Mouse (Mus musculus): ENCODE data around the gene Adamts7. TPM values are rescaled to one million over a fixed set of nuclear protein-coding genes. Genes with fewer than 3 reads are reported as not detected.

The Adamts7 gene
- total RNA-seq (2021) = 1 to 10 TPM; 1.0 to 1.5 TPM
- long read RNA-seq, experiment 1, partial matches to known transcripts = 1 of 1 reads
- long read RNA-seq, experiment 1, other reads (novel, unspliced or antisense) = 0 of 1 reads
- long read RNA-seq, experiment 2, partial matches to known transcripts = 0 of 1 reads
- long read RNA-seq, experiment 2, other reads (novel, unspliced or antisense) = 1 of 1 reads

DNA sequence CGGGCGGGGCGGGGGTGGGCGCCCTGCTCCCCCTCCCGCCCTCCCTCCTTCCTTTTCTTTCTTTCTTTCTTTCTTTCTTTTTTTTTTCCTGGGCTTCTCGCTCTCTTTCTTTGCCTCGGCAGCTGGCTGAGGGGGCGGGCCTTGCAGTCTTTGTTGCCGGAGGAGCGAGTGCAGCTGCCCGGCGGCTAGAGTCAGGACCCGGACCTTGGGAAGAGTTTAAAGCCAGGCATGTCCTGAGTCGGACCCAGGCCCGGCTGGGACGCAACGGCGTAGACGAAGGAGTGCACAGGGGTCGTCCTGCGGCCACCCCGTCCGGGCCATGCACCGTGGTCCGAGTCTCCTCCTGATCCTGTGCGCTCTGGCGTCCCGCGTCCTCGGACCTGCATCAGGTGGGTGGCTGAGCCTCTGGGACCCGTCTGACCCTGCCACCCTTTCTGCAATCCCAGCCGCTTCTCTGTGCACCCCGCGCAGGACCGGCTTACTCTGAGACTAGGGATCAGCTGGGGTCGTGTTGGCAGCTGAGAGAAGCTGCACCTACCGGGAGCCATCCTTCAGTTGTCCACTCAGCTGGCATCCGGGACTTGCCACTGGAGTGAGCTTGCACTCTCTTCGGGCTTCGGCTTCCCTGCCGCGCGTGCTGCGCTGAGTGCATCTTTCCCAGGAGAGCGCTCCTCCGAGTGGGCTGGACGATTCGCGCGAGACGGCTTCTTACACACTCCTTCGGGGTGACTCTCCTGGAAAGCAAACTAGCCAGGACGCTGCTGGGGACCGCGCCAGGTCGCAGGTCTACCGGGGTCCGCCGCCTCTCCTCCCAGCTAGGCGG is at the start of gene Adamts7:
Gene Adamts7 (plus strand): TSS at position 144 of the 823 bp plus-strand sequence.
- intact Hi-C loops (cut with DNase I) = no loop called here

DNA sequence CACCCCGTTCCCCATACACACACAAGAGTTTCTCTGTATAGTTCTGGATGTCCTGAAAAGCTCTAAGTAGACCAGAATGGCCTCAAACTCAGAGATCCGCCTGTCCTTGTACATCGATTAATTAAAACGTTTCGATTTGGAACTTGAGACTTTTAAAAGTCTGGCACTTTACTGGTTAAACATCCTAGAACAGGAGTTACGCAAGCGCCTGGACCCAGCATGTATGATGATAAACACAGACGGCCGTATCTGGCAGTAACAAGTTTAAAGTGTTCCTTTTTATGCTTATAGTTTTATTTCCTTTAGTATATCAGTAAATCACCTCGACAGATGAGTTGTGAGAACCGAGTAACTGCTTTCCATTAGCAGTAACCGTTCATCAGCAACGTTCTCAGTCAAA is 49.7 kb upstream of the Adamts7 start:
- intact Hi-C loops (cut with DNase I) = no loop called here
- no peak for DNase-seq (ENCODE audit: low spot score in 2 of 2)

More for the DNA sequence above, at the start of gene Adamts7:
- DNase-seq (ENCODE audit: low spot score in 2 of 2) = peak; percentile 46 to 50

DNA sequence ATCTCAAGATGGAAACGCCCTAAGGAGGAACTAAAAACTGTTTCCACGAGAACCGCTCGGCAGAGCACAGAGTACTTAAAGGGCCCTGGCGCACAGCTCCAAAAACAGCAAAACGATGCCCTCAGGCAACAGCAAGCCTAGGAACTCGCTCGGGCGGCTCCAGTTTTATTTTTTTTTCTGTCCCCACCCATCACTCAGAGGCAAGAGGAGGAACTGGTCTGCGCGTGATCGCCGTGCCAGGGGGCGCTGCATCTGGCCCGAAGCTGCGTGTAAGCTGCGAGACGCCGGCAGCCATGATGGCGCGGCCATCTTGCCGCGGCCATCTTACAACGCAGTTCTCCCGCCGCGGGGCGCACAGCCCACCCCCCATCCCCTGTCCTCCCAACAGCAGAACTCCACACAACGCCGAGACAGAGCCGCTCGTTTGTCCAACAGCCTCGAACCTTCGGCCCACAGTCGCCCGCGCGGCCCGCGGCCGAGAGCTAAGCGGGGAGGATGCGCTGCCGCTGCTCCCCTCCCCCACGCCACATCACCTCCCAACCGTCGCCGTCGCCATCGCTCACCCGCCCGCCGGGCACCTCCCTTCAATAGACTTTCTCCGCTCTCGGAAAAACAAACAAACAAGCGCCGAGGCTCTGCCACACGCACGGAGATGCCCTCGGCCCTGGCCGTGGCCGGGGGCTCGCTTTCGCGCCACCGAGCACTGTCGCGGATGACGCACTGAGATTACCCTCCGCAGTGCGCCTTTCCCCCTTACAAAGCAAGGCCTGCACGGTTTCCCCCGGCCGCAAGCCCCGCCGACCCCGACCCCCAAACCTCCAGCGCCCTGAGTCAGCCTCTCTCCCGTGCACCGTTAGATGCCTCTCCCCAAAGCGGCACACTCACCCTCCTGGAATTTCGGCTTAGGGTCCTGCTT is 49.0 kb upstream of the Adamts7 start:
- intact Hi-C loops (cut with DNase I) = no loop called here
- DNase-seq (ENCODE audit: low spot score in 2 of 2) = peak; percentile 93 to 95

DNA sequence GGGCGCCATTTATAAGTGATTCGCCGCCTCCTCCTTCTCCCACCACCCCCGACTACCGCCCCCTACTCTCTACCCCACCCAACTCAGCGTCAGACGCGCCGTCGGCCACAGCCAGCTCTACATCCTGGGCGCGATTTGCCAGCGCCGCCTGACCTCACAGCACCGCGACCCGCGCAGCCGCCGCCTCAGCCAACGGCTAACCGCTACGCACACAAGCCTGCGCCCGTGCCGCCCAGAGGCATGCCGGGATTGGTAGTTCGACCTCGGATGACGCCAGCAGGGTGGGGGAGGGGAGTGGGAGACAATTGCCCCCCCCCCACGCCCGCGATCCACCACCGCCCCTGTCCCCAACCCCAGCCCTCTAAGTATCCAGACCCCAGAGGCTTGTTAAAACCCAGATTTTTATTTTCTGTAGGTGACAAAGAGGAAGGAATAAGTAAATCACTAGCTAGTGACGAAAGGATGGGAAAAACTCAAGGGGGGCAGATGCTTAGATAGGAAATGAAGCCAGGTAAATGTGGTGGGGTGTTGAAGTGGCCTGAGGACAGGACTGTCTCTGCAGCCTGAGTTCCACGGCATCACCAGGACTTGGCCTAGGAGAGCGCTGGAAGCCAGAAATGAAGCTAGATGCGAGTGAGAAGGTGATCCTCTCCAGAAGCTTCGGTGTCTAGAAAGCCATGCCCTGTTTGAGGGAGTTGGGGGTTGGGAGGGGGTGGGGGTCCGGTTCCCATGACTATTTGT is 48.1 kb upstream of the Adamts7 start, which contains the start of gene Morf4l1:
Gene Morf4l1 (minus strand): TSS at position 208 of the 741 bp plus-strand sequence.
- intact Hi-C loops (cut with DNase I) = no loop called here

DNA sequence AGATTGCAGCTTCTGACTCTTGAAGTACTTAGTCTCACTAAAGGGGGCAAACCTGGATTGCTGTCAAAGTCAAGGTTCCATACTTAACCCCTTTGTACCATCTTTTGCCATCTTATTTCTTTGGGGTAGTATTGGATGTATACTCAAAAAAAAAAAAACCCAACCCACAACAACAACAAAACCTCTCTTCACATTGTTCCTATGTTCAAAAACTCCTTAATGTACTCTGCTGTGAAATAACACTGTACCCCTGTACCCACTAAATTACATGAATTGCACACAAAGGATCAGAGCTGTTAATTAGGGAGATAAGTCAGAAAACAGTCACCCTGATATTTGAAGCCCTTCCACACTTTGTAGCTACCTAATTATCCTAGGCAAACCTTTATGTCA is 47.6 kb upstream of the Adamts7 start:
- intact Hi-C loops (cut with DNase I) = no loop called here

More for the DNA sequence above, 48.1 kb upstream of the Adamts7 start, which contains the start of gene Morf4l1:
- DNase-seq (ENCODE audit: low spot score in 2 of 2) = peak; percentile 99

DNA sequence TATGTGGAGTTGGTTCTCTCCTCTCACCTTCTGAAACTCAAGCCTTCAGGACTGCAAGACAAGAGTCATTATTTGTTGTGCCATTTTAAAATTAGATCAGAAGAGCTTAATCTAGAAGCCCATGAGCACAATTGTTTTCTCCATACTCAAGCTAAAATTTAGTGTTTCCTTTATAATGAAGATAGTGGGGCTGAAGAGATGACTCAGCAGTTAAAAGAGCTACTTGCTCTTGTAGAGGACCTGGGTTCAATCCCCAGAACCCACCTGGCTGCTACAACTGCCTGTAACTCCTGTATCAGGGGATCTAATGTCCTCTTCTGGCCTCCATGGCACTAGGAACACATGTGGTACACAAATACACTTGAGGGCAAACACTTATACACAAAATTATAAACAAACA is 45.6 kb upstream of the Adamts7 start:
- intact Hi-C loops (cut with DNase I) = no loop called here
- no peak for DNase-seq (ENCODE audit: low spot score in 2 of 2)

More for the DNA sequence above, 47.6 kb upstream of the Adamts7 start:
- no peak for DNase-seq (ENCODE audit: low spot score in 2 of 2)

DNA sequence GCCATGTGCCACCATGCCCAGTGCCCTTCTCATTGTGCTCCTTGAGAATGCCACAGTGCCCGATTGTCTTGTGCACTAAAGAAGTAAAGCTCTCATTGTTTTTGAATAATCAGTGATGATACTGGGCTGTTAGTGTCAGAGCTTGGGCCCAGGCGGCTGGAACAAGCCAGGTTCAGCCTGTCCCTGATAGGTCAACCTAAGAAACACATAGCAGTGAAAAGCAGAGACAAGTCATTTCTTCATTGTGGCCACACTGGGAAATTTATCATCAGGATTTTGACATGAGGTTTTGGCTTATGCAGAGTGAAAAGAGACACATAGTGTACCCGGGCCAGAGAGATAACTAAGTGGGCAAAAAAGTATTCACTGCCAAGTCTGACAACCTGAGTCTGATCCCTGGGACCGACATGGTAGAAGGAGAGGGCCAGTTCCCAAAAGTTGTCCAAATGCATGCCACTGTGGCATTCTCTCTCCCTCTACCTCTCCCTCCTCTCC is 40.6 kb upstream of the Adamts7 start:
- intact Hi-C loops (cut with DNase I) = no loop called here
- no peak for DNase-seq (ENCODE audit: low spot score in 2 of 2)

DNA sequence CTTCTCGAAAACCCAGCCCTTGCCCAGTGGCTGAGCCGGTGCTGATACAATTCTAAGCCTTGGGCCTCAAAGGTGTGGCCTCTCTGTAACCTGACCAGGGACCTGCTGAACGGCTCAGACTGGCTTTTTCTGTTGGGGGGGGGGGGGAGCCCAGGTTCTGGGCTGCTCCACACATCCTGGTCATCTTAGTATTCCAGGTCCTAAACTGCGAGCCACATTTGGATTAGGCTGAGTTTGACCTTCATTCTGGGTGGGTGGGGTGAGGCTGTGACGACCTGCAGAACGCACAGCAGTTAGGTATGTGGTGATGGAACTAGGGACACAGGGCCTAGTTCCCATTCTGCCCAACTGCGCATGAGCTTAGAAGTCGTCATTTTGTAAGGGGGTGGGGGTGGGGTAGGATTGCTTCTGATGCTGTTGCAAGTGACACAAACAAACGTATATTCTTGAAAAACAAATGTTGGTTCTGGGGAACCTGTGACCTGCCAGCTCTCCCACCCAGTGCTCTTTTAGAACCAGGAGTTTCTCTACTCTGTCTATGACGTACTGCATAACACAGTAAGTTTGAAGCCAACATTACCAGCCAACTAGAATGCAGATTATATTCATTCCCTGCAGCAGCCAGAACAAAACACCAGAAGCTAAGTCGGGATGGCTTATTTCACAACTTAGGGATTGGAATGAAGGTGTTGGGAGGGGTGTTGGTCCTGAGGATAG is 38.6 kb upstream of the Adamts7 start:
- intact Hi-C loops (cut with DNase I) = no loop called here
- DNase-seq (ENCODE audit: low spot score in 2 of 2) = no peak

DNA sequence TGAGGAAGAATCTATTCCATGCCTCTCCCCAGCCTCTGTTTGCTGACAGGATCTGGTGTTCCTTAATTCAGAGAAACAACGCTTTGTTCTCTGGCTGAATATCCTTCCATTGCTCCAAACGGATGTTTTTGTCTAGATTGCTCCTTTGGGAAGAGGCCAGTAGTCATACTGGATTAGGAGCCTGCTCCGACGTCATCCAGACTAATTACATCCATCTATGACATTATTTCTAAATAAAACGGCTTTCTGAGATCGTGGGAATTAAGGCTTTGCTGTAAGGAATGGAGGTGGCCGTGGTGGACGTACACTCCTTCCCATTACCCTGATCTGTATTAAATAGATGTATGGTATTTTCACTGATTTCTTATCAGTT is 38.0 kb upstream of the Adamts7 start:
- intact Hi-C loops (cut with DNase I) = no loop called here
- no peak for DNase-seq (ENCODE audit: low spot score in 2 of 2)

DNA sequence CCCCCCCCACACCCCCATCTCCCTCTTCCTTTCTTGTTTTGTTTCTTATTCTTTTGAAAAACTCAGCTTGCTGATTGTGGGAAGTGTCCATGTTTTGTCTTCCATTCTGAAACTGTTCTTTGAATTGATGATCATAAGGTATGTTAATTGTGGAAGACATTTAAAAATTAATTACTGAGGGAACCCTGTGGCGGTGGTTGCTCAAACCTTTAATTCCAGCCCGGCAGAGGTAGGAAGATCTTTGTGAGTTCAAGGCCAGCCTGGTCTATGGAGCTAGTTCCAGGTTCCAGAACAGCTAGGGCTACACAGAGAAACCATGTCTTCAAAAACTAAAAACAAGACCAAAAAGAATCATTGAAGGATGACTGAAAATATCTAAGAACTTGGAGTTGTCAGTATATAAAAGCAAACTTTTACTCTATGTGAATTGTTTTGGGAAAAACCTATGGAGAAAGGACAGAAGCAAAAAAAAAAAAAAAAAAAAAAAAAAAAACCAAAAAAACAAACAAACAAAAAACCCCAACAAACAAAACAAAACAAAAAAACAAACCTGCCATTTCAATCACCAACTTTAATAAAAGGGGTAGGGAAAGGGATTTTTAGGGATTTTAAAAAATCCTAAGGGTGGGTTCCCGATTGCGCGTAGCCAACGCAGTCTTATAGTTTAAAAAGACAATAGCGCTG is 37.3 kb upstream of the Adamts7 start:
- intact Hi-C loops (cut with DNase I) = no loop called here
- no peak for DNase-seq (ENCODE audit: low spot score in 2 of 2)

DNA sequence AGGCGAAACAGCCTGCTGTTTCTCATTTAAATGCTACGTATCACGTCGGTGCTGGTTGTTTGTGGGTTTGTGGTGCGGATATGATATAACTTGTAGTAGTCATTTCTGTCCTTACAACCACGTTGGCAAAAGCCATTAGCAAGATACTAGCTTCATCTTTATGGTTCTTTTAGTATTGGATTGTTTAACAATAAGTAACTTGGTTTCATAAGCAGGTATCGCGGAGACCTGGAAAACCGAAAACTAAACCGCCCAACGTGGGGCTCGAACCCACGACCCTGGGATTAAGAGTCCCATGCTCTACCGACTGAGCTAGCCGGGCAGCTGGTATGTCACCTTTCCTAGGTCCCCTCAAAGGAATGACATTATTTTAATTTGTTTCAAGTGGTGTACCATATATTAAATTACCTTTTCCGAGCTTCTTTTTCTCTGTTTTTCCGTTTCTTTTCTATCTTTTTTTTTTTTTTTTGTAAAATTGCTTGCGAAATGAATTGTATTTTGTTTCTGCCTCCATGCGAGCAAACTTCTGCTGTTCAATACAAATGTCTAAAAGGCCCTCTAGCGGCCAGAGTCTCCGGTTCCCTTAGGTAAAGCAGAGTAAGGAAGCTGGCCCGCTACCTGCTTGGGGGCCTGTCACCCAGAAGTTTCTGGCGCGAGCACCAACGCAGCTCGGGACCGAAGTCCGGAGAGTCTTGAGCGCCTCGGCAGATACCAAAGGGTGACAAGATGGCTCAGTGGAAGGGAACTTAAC is 36.4 kb upstream of the Adamts7 start:
- DNase-seq (ENCODE audit: low spot score in 2 of 2) = peak; percentile 66 to 83
- intact Hi-C loops (cut with DNase I) = no loop called here

DNA sequence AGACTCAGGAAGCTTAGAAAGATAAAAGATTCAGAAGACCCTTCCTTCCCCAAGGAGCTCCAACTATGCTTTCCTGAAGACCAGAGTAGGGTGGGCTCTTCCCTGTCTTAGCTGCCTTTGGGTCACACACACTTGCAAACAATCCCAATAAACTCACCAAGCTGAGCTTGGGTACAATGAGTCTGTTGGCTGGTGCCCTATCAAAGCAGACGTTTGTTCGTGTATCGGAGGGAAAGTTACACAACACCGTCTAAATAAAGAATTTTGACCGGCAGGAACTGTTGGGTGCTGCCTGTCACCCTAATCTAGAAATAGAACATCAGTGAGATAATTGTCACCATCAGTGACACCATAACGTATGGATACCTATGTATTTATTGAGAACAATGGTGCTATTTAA is 35.7 kb upstream of the Adamts7 start:
- intact Hi-C loops (cut with DNase I) = no loop called here

DNA sequence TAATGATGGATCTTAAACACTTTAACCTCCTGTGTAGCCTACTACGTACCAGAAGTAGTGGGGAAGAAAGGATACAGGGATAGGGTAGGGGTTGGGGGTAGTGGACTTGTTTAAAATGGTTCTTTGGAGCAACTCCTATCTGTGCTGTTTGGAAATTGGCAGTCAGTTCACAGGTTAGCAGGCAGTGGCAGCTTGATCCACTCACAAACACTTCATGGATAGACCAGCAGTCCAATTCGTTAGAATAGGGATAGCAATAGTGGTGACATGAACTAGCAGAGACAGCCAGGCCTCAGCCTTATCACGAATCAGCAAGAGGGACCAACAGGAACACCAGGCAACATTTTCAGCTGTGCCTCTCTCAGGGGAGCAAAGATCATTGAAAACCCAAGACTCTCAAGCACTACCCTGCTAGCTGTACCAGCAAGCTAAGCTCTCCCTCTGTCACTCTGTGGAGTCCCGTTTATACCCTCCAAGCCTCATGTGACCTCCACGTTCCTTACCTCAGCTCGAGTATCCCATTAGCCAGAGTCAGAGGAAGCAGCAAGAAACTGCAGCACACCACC is 34.1 kb upstream of the Adamts7 start:
- intact Hi-C loops (cut with DNase I) = no loop called here
- DNase-seq (ENCODE audit: low spot score in 2 of 2) = no peak

More for the DNA sequence above, 35.7 kb upstream of the Adamts7 start:
- DNase-seq (ENCODE audit: low spot score in 2 of 2) = no peak

DNA sequence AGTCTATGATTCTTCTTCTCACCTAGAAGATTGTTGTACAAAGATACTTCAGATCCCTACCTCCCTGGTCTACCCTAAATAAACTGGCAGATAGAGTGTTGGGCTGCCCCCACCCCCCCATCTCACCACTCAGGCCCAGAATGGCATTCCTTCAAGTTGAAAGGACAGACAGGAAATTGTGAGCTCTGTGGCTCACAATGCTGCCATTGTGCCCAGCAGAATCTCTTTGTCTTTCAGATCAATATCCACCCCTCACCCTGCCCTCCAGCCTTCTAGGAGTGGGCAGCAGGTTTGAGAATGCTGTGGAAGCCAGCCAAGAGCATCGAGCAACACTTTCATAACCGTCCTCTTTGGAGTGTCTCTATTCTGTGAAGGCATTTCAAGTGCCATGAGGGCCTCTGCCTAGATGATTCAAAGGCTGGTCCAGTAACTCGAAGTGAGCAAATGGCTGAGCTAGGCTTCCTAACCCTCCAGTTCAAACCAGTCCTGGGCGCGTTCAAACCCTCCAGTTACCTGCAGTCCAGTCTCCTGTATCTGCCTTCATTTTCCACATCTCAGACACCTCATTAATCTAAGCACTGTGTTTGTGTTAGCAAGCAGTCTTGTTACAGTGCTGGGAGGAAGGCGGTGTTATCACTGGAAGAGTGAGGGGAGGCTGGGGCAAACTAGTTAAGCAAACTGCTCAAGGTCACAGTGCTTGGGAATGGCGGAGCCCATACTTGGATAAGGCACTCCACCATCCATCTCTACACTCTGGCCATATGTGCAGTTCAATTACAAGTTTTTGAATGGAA is 29.1 kb upstream of the Adamts7 start:
- DNase-seq (ENCODE audit: low spot score in 2 of 2) = no peak
- intact Hi-C loops (cut with DNase I) = no loop called here

DNA sequence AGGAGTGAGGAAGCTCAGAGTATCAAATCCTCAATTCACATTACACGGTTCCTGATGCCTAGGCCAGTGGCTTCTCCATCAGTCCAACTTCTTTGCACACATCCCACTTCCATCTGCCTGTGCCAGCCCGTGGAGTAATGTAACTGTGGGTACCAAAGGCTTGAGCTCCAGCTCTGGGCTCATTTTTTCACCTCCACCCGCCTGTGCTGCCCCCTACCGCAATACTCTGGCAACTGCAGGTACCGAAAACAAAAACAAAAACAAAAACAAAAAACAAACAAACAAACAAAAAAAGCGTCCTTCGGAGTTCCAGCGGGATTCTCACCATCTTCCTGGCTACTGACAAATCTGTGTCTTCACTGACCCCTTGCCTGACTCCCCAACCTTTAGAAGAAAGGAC is 27.4 kb upstream of the Adamts7 start:
- DNase-seq (ENCODE audit: low spot score in 2 of 2) = no peak
- intact Hi-C loops (cut with DNase I) = no loop called here
